Mouse (Mus musculus): Measurements from ENCODE around the gene Flt1. TPM values are rescaled to one million over a fixed set of nuclear protein-coding genes. Genes with fewer than 3 reads are reported as not detected.
"Not testable (repeated sequence)": the region's sequence is repeated elsewhere in the genome, so short reads cannot be mapped to it uniquely, and the experiment has no call there.

Gene Flt1
- polyA plus RNA-seq, 1 experiment from 2014 or later, result 19.0 TPM

- no peak overlapping the region for H3K4me3 ChIP-seq
- no peak for ATAC-seq (ENCODE audit: borderline replicate concordance, extremely low read depth, low FRiP score, low TSS enrichment)
- 0 out of 2 replicates have a peak overlapping the region, but pooled peaks have one; percentile 9 for H3K4me2 ChIP-seq
- H3K27ac ChIP-seq, result no peak overlapping the region
- 0 out of 2 replicates have a peak, but pooled peaks cover 5% of the 10 kb centered on the region for H3K4me1 ChIP-seq
- no peaks in the 10 kb centered on the region for H3K9me3 ChIP-seq
- no peaks in the 10 kb centered on the region for H3K27me3 ChIP-seq
- no peaks in the 10 kb centered on the region for H3K36me3 ChIP-seq
- no peak overlapping the region for H3K9ac ChIP-seq
- WGBS, result 33% methylated on average over 10 of the region's 10 CpGs
Measured at GRCm38 (mm10) chr5:147623747-147624146, 102.1 kb downstream of the Flt1 start.

GRCm38 (mm10) chr5:147620178-147620577, 105.6 kb downstream of the Flt1 start:
- peak; percentile 75; the same call in 1 of the 2 replicates for ATAC-seq (ENCODE audit: borderline replicate concordance, extremely low read depth, low FRiP score, low TSS enrichment)
- H3K4me2 ChIP-seq, result peak overlapping the region; percentile 10; the same call in 1 of the 2 replicates
- no peaks in the 10 kb centered on the region for H3K27me3 ChIP-seq
- H3K9me3 ChIP-seq, result no peaks in the 10 kb centered on the region
- H3K4me1 ChIP-seq, result peaks cover 5% of the 10 kb centered on the region; the same call in 1 of the 2 replicates
- no peaks in the 10 kb centered on the region for H3K36me3 ChIP-seq
- no peak overlapping the region for H3K4me3 ChIP-seq
- peak overlapping the region; percentile 50 for H3K27ac ChIP-seq
- WGBS, result 0% methylated on average over 2 of the region's 2 CpGs
- H3K9ac ChIP-seq, result no peak overlapping the region

- no peak overlapping the region for H3K4me3 ChIP-seq
- peaks cover 5% of the 10 kb centered on the region; the same call in 1 of the 2 replicates for H3K4me1 ChIP-seq
- no peaks in the 10 kb centered on the region for H3K27me3 ChIP-seq
- no peak overlapping the region for H3K9ac ChIP-seq
- WGBS, result 69% methylated on average over 10 of the region's 10 CpGs
- no peak overlapping the region for H3K27ac ChIP-seq
- H3K4me2 ChIP-seq, result no peak overlapping the region
- no peaks in the 10 kb centered on the region for H3K9me3 ChIP-seq
- H3K36me3 ChIP-seq, result no peaks in the 10 kb centered on the region
- ATAC-seq (ENCODE audit: borderline replicate concordance, extremely low read depth, low FRiP score, low TSS enrichment), result no peak
Measured at GRCm38 (mm10) chr5:147618243-147618642, 107.6 kb downstream of the Flt1 start.

GRCm38 (mm10) chr5:147616450-147616849, 109.4 kb downstream of the Flt1 start:
- Histone ChIP-seq H3K4me3 (no peak overlapping the region), H3K4me2 (no peak overlapping the region)
- 55% methylated on average over 3 of the region's 3 CpGs for WGBS

GRCm38 (mm10) chr5:147614659-147615058, 111.2 kb downstream of the Flt1 start:
- Histone ChIP-seq H3K36me3 (no peaks in the 10 kb centered on the region), H3K27me3 (no peaks in the 10 kb centered on the region), H3K9ac (no peak overlapping the region), H3K9me3 (no peaks in the 10 kb centered on the region), H3K4me1 (peaks cover 5% of the 10 kb centered on the region; the same call in 1 of the 2 replicates), H3K27ac (no peak overlapping the region), H3K4me2 (no peak overlapping the region), H3K4me3 (no peak overlapping the region)
- no peak for ATAC-seq (ENCODE audit: borderline replicate concordance, extremely low read depth, low FRiP score, low TSS enrichment)
- WGBS, result 63% methylated on average over 6 of the region's 6 CpGs

More at GRCm38 (mm10) chr5:147616450-147616849, 109.4 kb downstream of the Flt1 start:
- no peak overlapping the region for H3K27ac ChIP-seq
- H3K4me1 ChIP-seq, result peaks cover 9% of the 10 kb centered on the region; the same call in 1 of the 2 replicates
- no peak for ATAC-seq (ENCODE audit: borderline replicate concordance, extremely low read depth, low FRiP score, low TSS enrichment)
- H3K27me3 ChIP-seq, result no peaks in the 10 kb centered on the region
- no peaks in the 10 kb centered on the region for H3K9me3 ChIP-seq
- no peaks in the 10 kb centered on the region for H3K36me3 ChIP-seq
- no peak overlapping the region for H3K9ac ChIP-seq

GRCm38 (mm10) chr5:147611348-147611747, 114.5 kb downstream of the Flt1 start:
- not testable (repeated sequence) for H3K27me3 ChIP-seq; ATAC-seq (ENCODE audit: borderline replicate concordance, extremely low read depth, low FRiP score, low TSS enrichment); H3K9ac ChIP-seq; H3K27ac ChIP-seq; H3K9me3 ChIP-seq; H3K4me1 ChIP-seq; H3K36me3 ChIP-seq; H3K4me3 ChIP-seq; H3K4me2 ChIP-seq
- 75% methylated on average over 3 of the region's 3 CpGs for WGBS

GRCm38 (mm10) chr5:147607256-147607975, 118.4 kb downstream of the Flt1 start:
- WGBS, result 55% methylated on average over 13 of the region's 13 CpGs
- no peaks in the 10 kb centered on the region for H3K9me3 ChIP-seq
- 0 out of 2 replicates have a peak, but pooled peaks cover 4% of the 10 kb centered on the region for H3K4me1 ChIP-seq
- no peak overlapping the region for H3K27ac ChIP-seq
- no peak for ATAC-seq (ENCODE audit: borderline replicate concordance, extremely low read depth, low FRiP score, low TSS enrichment)
- no peaks in the 10 kb centered on the region for H3K36me3 ChIP-seq
- H3K9ac ChIP-seq, result no peak overlapping the region
- no peak overlapping the region for H3K4me2 ChIP-seq
- no peak overlapping the region for H3K4me3 ChIP-seq
- no peaks in the 10 kb centered on the region for H3K27me3 ChIP-seq

- no peak overlapping the region for H3K9ac ChIP-seq
- no peak for ATAC-seq (ENCODE audit: borderline replicate concordance, extremely low read depth, low FRiP score, low TSS enrichment)
- no peaks in the 10 kb centered on the region for H3K36me3 ChIP-seq
- 51% methylated on average over 13 of the region's 13 CpGs for WGBS
- no peaks in the 10 kb centered on the region for H3K9me3 ChIP-seq
- H3K4me3 ChIP-seq, result no peak overlapping the region
- no peak overlapping the region for H3K4me2 ChIP-seq
- peaks cover 4% of the 10 kb centered on the region for H3K4me1 ChIP-seq
- H3K27me3 ChIP-seq, result no peaks in the 10 kb centered on the region
- H3K27ac ChIP-seq, result no peak overlapping the region
Measured at GRCm38 (mm10) chr5:147606751-147607150, 119.1 kb downstream of the Flt1 start.

- no peak overlapping the region for H3K4me3 ChIP-seq
- peak; percentile 69; the same call in 1 of the 2 replicates for ATAC-seq (ENCODE audit: borderline replicate concordance, extremely low read depth, low FRiP score, low TSS enrichment)
- WGBS, result 14% methylated on average over 18 of the region's 18 CpGs
Measured at GRCm38 (mm10) chr5:147601460-147602360, 124.1 kb downstream of the Flt1 start.

GRCm38 (mm10) chr5:147597825-147598224, 128.0 kb downstream of the Flt1 start:
- no peak overlapping the region for H3K4me3 ChIP-seq
- H3K27ac ChIP-seq, result no peak overlapping the region
- H3K36me3 ChIP-seq, result no peaks in the 10 kb centered on the region
- H3K9me3 ChIP-seq, result no peaks in the 10 kb centered on the region
- no peak overlapping the region for H3K4me2 ChIP-seq
- ATAC-seq (ENCODE audit: borderline replicate concordance, extremely low read depth, low FRiP score, low TSS enrichment), result no peak
- no peak overlapping the region for H3K9ac ChIP-seq
- H3K27me3 ChIP-seq, result no peaks in the 10 kb centered on the region
- 55% methylated on average over 16 of the region's 16 CpGs for WGBS
- H3K4me1 ChIP-seq, result peaks cover 13% of the 10 kb centered on the region

More at GRCm38 (mm10) chr5:147601460-147602360, 124.1 kb downstream of the Flt1 start:
- H3K4me1 ChIP-seq, result peaks cover 13% of the 10 kb centered on the region
- no peaks in the 10 kb centered on the region for H3K27me3 ChIP-seq
- H3K9me3 ChIP-seq, result no peaks in the 10 kb centered on the region
- H3K4me2 ChIP-seq, result no peak overlapping the region
- H3K27ac ChIP-seq, result no peak overlapping the region
- no peaks in the 10 kb centered on the region for H3K36me3 ChIP-seq
- H3K9ac ChIP-seq, result no peak overlapping the region

GRCm38 (mm10) chr5:147589814-147590213, 136.0 kb downstream of the Flt1 start:
- no peaks in the 10 kb centered on the region for H3K36me3 ChIP-seq
- WGBS, result 34% methylated on average over 12 of the region's 12 CpGs
- no peak overlapping the region for H3K4me2 ChIP-seq
- peak; percentile 60 for ATAC-seq (ENCODE audit: borderline replicate concordance, extremely low read depth, low FRiP score, low TSS enrichment)
- H3K4me3 ChIP-seq, result no peak overlapping the region
- no peaks in the 10 kb centered on the region for H3K27me3 ChIP-seq
- no peak overlapping the region for H3K9ac ChIP-seq
- H3K9me3 ChIP-seq, result no peaks in the 10 kb centered on the region
- H3K27ac ChIP-seq, result peak overlapping the region; percentile 63; the same call in 1 of the 2 replicates
- peaks cover 3% of the 10 kb centered on the region; the same call in 1 of the 2 replicates for H3K4me1 ChIP-seq

Measured in lung, embryonic 15.5 days (tissue).